Mouse (Mus musculus): Measurements from ENCODE around the gene Sec14l5.

Sec14l5 gene

DNA sequence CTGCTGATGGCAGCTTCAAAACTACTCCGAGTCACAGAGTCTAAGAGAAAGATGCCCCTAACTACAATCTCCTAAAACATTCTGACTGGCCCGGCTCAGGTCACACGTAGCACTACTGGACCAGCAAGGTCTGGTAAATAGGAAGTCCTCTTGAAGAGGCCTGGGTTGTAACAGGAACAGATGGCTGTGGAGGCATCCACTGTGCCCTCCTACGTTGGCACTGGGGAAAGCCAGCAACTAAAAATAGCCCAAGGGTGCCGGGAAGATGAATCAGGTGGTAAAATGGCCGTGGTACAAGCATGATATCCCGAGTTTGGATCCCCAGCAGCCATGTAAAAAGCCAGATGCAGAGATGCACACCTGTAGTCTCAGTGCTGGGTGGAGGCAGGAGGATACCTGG, 39.3 kb downstream of the Sec14l5 start:
- no peak overlapping the region for H3K4me3 ChIP-seq (replicated peaks; ENCODE audit: low read length)
- H3K36me3 ChIP-seq (ENCODE audit: insufficient read depth, low read length) = no peaks in the 10 kb centered on the region
- H3K4me1 ChIP-seq (replicated peaks; ENCODE audit: low read depth, low read length) = peaks cover 21% of the 10 kb centered on the region
- TF ChIP-seq POU5F1 (IDR thresholded peaks at IDR 0.05; ENCODE audit: borderline replicate concordance, low read length) (no peak), NANOG (IDR thresholded peaks at IDR 0.05; ENCODE audit: borderline replicate concordance, low read length) (no peak), CTCF (conservative IDR thresholded peaks at IDR 0.05; ENCODE audit: low read length) (no peak)
- peaks cover 28% of the 10 kb centered on the region for H3K27me3 ChIP-seq (ENCODE audit: insufficient read depth, low read length)
- H3K9me3 ChIP-seq (ENCODE audit: low read length) = no peaks in the 10 kb centered on the region

DNA sequence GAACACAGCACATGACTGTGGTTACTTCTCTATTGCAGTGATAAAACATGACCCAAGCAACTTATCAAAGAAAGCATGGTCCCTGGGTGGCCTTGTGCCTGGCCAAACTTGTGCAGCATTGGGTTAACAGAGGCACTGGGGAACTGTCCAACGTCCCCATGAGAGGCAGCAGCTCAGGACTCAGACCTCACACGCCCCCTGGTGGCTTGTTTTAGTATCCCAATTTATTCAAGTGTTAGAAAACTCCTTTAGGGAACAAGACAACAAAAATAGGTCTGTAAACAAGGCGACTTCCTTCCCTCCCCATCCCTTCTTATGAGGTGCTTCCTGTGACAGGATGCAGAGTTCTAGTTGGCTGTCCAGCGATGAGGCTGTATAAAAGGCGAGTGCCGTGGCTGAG, 48.2 kb downstream of the Sec14l5 start:
- H3K4me3 ChIP-seq (replicated peaks; ENCODE audit: low read length) = no peak overlapping the region
- peaks cover 16% of the 10 kb centered on the region for H3K4me1 ChIP-seq (replicated peaks; ENCODE audit: low read depth, low read length)
- no peak for TF ChIP-seq POU5F1 (IDR thresholded peaks at IDR 0.05; ENCODE audit: borderline replicate concordance, low read length)
- TF ChIP-seq CTCF (conservative IDR thresholded peaks at IDR 0.05; ENCODE audit: low read length) = peak; percentile 76
- peaks cover 38% of the 10 kb centered on the region for H3K36me3 ChIP-seq (ENCODE audit: insufficient read depth, low read length)
- peaks cover 5% of the 10 kb centered on the region for H3K27me3 ChIP-seq (ENCODE audit: insufficient read depth, low read length)
- H3K9me3 ChIP-seq (ENCODE audit: low read length) = no peaks in the 10 kb centered on the region

DNA sequence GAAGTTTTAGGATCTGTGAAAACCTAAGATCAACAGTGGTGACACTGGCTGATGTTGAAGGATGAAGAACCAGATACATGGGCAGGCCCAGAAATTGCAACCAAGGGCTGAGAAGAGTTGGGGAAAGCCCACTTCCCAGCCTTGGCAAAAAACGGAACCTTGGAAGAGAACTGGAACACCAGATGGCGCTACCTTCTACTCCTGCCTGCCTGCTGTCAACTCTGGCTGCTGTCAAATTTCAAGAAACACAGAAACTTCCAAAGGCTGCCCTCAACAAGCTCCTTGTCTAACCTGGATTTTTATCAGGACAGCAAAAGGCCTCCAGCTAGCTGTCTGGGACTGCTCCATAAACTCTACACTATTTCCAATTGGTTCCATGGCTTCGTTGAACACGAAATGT, 55.8 kb downstream of the Sec14l5 start:
- Histone ChIP-seq H3K27me3 (ENCODE audit: insufficient read depth, low read length) (peaks cover 16% of the 10 kb centered on the region), H3K36me3 (ENCODE audit: insufficient read depth, low read length) (peaks cover 43% of the 10 kb centered on the region), H3K9me3 (ENCODE audit: low read length) (no peaks in the 10 kb centered on the region), H3K4me3 (replicated peaks; ENCODE audit: low read length) (peak overlapping the region; percentile 96), H3K4me1 (replicated peaks; ENCODE audit: low read depth, low read length) (peaks cover 29% of the 10 kb centered on the region)
- TF ChIP-seq POU5F1 (IDR thresholded peaks at IDR 0.05; ENCODE audit: borderline replicate concordance, low read length) = no peak
- peak; percentile 60 for TF ChIP-seq CTCF (conservative IDR thresholded peaks at IDR 0.05; ENCODE audit: low read length)
- TF ChIP-seq NANOG (IDR thresholded peaks at IDR 0.05; ENCODE audit: borderline replicate concordance, low read length) = no peak

DNA sequence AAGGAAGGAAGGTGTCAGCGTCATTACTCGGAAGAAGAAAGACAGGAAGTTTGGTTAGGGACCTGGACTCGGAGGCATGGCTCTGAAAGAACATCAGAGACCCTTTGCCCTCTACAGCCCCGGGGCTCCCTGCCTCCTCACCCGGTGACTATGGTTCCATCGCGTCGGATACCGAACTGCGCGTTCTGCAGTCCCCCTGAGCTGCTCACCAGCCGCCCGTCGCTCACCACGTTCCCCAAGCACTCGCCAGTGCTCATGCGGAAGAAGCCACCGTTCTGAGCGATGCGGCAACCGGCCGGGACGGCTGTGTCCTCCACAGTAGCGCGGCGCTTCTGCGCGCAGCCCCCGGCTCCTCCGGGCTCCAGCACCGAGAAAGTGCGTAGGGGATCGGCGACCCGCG, 56.3 kb downstream of the Sec14l5 start:
- Histone ChIP-seq H3K27me3 (ENCODE audit: insufficient read depth, low read length) (peaks cover 16% of the 10 kb centered on the region), H3K9me3 (ENCODE audit: low read length) (no peaks in the 10 kb centered on the region), H3K4me3 (replicated peaks; ENCODE audit: low read length) (peak overlapping the region; percentile 96), H3K36me3 (ENCODE audit: insufficient read depth, low read length) (peaks cover 38% of the 10 kb centered on the region), H3K4me1 (replicated peaks; ENCODE audit: low read depth, low read length) (peaks cover 29% of the 10 kb centered on the region)
- TF ChIP-seq POU5F1 (IDR thresholded peaks at IDR 0.05; ENCODE audit: borderline replicate concordance, low read length) (no peak), CTCF (conservative IDR thresholded peaks at IDR 0.05; ENCODE audit: low read length) (no peak), NANOG (IDR thresholded peaks at IDR 0.05; ENCODE audit: borderline replicate concordance, low read length) (no peak)

DNA sequence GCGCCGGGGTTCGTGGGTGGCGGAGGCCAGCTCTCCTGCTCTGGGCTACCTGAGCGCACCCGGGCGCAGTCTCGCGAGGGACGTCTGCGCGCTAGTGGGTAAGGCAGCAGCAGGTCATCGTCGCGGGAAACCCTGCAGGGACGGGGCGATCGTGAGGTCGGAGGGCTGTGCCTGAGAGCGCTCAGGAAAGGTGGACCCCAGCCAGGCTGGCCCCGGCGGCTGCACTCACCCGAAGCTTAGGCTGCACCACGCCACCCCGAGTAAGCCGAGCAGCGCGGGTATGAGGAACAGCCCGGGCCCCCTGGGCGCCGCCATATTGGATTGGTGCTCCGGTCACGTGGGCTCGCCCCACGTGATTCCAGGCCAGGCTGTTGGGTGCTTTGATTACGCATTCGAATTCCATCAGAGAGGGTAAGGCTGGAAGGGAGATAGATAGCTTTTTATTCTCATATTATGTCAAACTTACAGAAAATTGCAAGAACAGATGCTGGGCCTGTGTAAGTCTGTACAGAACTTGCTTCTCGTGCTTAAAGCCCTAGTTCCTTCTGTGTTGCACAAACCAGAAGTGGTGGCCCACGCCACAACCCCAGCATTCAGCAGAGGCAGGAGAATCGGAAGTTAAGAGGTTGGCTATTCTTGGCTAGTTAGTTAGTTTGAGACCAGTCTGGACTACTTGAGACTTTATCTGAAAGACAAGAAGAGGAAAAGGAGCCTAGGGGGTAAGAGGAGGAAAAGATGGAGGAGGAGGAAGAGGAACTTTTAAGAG, 56.9 kb downstream of the Sec14l5 start, which contains the start of gene Nagpa:
TSS of gene Nagpa (minus strand) at position 345 of the 766 bp plus-strand sequence.
- Histone ChIP-seq H3K9me3 (ENCODE audit: low read length) (no peaks in the 10 kb centered on the region), H3K36me3 (ENCODE audit: insufficient read depth, low read length) (peaks cover 31% of the 10 kb centered on the region), H3K4me1 (replicated peaks; ENCODE audit: low read depth, low read length) (peaks cover 23% of the 10 kb centered on the region), H3K27me3 (ENCODE audit: insufficient read depth, low read length) (peaks cover 16% of the 10 kb centered on the region), H3K4me3 (replicated peaks; ENCODE audit: low read length) (peak within 1 kb of the TSS; percentile 96)
- TF ChIP-seq CTCF (conservative IDR thresholded peaks at IDR 0.05; ENCODE audit: low read length) = no peak
- TF ChIP-seq NANOG (IDR thresholded peaks at IDR 0.05; ENCODE audit: borderline replicate concordance, low read length) = no peak
- TF ChIP-seq POU5F1 (IDR thresholded peaks at IDR 0.05; ENCODE audit: borderline replicate concordance, low read length) = no peak

DNA sequence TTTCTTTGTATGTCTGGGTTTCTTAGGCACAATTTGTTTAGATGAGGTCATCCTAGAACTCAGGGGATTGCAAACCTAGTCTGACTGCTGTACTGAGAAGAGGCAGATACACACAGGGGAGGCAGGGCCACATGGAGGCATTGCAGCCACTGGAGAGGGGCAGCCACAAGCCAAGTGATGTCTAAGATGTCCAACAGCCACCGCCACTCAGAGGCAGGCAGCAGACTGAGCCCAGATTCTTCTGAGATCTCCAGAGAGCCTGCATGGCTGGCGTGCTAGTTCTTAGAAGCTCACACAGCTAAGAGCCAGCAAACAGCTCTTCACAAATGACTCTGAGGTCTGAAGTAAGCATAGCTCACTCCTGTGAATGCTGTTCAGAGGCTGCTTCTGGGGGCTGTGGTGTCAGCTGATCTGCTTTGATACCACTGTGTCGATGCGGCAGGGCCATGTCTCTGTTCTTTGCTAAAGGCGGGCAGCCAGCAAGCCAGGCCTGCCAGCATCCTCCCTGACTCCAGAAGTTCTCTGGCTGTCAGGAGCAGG, 58.6 kb downstream of the Sec14l5 start:
- H3K27me3 ChIP-seq (ENCODE audit: insufficient read depth, low read length) = peaks cover 16% of the 10 kb centered on the region
- H3K9me3 ChIP-seq (ENCODE audit: low read length) = no peaks in the 10 kb centered on the region
- peaks cover 16% of the 10 kb centered on the region for H3K36me3 ChIP-seq (ENCODE audit: insufficient read depth, low read length)
- H3K4me3 ChIP-seq (replicated peaks; ENCODE audit: low read length) = no peak overlapping the region
- no peak for TF ChIP-seq CTCF (conservative IDR thresholded peaks at IDR 0.05; ENCODE audit: low read length)
- TF ChIP-seq NANOG (IDR thresholded peaks at IDR 0.05; ENCODE audit: borderline replicate concordance, low read length) = no peak
- TF ChIP-seq POU5F1 (IDR thresholded peaks at IDR 0.05; ENCODE audit: borderline replicate concordance, low read length) = no peak
- peaks cover 17% of the 10 kb centered on the region for H3K4me1 ChIP-seq (replicated peaks; ENCODE audit: low read depth, low read length)

DNA sequence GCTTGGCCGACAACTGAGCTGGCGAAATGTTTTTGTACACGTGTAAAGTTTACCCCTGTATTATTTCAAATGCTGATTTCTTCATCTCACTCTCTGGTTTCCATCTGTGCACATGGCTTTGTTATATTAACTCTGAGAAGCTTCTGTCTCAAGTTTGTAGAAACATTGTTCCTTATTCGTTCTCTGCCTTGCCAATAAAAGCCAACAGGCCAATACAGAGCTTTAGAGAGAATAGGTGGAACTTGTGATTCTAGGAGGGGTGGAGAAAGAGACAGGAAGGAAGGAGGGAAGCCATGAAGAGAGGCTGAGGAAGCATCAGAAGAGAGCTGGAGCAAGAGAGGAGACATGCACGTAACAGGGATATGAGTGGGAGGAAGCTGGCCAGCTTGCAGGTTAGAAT, 59.1 kb downstream of the Sec14l5 start:
- no peak overlapping the region for H3K4me3 ChIP-seq (replicated peaks; ENCODE audit: low read length)
- peaks cover 16% of the 10 kb centered on the region for H3K27me3 ChIP-seq (ENCODE audit: insufficient read depth, low read length)
- H3K4me1 ChIP-seq (replicated peaks; ENCODE audit: low read depth, low read length) = peaks cover 17% of the 10 kb centered on the region
- peaks cover 11% of the 10 kb centered on the region for H3K36me3 ChIP-seq (ENCODE audit: insufficient read depth, low read length)
- TF ChIP-seq NANOG (IDR thresholded peaks at IDR 0.05; ENCODE audit: borderline replicate concordance, low read length) = no peak
- TF ChIP-seq CTCF (conservative IDR thresholded peaks at IDR 0.05; ENCODE audit: low read length) = no peak
- no peak for TF ChIP-seq POU5F1 (IDR thresholded peaks at IDR 0.05; ENCODE audit: borderline replicate concordance, low read length)
- no peaks in the 10 kb centered on the region for H3K9me3 ChIP-seq (ENCODE audit: low read length)

DNA sequence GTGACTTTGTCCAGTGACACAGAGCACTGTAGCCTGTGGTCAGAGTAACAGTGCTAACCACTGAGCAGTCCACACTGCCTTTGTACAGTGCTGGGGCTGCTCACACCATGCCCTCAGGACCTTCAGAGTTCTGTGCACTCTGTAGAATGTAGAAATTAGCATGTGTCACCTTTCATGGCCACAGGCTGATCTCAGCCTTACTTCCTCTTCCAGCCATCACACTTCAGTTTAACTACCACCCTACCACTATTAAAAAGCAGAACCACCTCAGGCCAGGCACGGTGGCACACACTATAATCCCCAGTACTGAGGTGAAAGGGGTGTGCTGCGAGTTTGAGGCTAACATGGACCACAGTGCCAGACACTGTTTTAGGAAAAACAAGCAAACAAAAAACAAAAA, 63.5 kb downstream of the Sec14l5 start:
- TF ChIP-seq POU5F1 (IDR thresholded peaks at IDR 0.05; ENCODE audit: borderline replicate concordance, low read length) (no peak), CTCF (conservative IDR thresholded peaks at IDR 0.05; ENCODE audit: low read length) (no peak), NANOG (IDR thresholded peaks at IDR 0.05; ENCODE audit: borderline replicate concordance, low read length) (no peak)
- no peaks in the 10 kb centered on the region for H3K4me1 ChIP-seq (replicated peaks; ENCODE audit: low read depth, low read length)
- no peak overlapping the region for H3K4me3 ChIP-seq (replicated peaks; ENCODE audit: low read length)

More for the DNA sequence above, 63.5 kb downstream of the Sec14l5 start:
- Histone ChIP-seq H3K27me3 (ENCODE audit: insufficient read depth, low read length) (no peaks in the 10 kb centered on the region; the same call in none of the 2 replicates), H3K36me3 (ENCODE audit: insufficient read depth, low read length) (no peaks in the 10 kb centered on the region), H3K9me3 (ENCODE audit: low read length) (no peaks in the 10 kb centered on the region)
